Mouse (Mus musculus) ES-Bruce4 (cell line): ENCODE results near the gene Atp1b2. TPM values are rescaled to one million over a fixed set of nuclear protein-coding genes. Genes with fewer than 3 reads are reported as not detected.
"Not testable (repeated sequence)": the region's sequence is repeated elsewhere in the genome, so short reads cannot be mapped to it uniquely, and the experiment has no call there.

Experiments used
- H3K27ac ChIP-seq: 2 replicates; pipeline ENCODE4 v1.5.1; 2012; ENCODE audit warnings: low read length, inconsistent platforms; ENCODE audit not compliant: insufficient read depth
- H3K27me3 ChIP-seq: 2 replicates; pipeline ENCODE4 v1.6.1; 2012; ENCODE audit warnings: mild to moderate bottlenecking, low read length, inconsistent platforms; ENCODE audit not compliant: control insufficient read depth, poor library complexity, insufficient read depth, severe bottlenecking
- H3K36me3 ChIP-seq: 2 replicates; pipeline ENCODE4 v1.6.1; 2012; ENCODE audit warnings: inconsistent platforms, mild to moderate bottlenecking, low read length, moderate library complexity; ENCODE audit not compliant: control insufficient read depth, poor library complexity, insufficient read depth, severe bottlenecking
- H3K4me1 ChIP-seq: one replicate; pipeline ENCODE4 v1.8.1; 2011; ENCODE audit warnings: low read length; ENCODE audit not compliant: control insufficient read depth, insufficient read depth
- H3K4me3 ChIP-seq: 2 replicates; pipeline ENCODE4 v1.5.1; 2011; ENCODE audit warnings: low read depth, mild to moderate bottlenecking, low read length
- H3K9ac ChIP-seq: 2 replicates; pipeline ENCODE4 v1.6.1; 2012; ENCODE audit warnings: low read depth, mild to moderate bottlenecking, inconsistent platforms; ENCODE audit not compliant: poor library complexity, severe bottlenecking
- H3K9me3 ChIP-seq: replicated peaks from 2 replicates; pipeline ENCODE4 v1.6.1; 2012; ENCODE audit warnings: mild to moderate bottlenecking, low read length, inconsistent platforms; ENCODE audit not compliant: control insufficient read depth, poor library complexity, insufficient read depth, severe bottlenecking
- CTCF ChIP-seq: IDR thresholded peaks from one replicate; pipeline ENCODE4 v1.8.1; 2011; ENCODE audit warnings: low read depth, low read length
- EP300 ChIP-seq: IDR thresholded peaks from 2 replicates; pipeline ENCODE4 v1.6.1; 2011; ENCODE audit warnings: low read depth, low read length; ENCODE audit not compliant: insufficient read depth
- POLR2A ChIP-seq: IDR thresholded peaks from one replicate; pipeline ENCODE4 v1.8.1; 2011; ENCODE audit warnings: low read length; ENCODE audit not compliant: insufficient read depth
- polyA plus RNA-seq: library from polyadenylated mRNA; stranded (reverse); fragments of >200 nt; gene quantifications from 2 replicates; pipeline ENCODE4 v1.2.4, GENCODE M21; 2011; ENCODE audit warnings: low read depth; ENCODE audit not compliant: missing spikeins, insufficient read depth, insufficient read length

Gene Atp1b2
- polyA plus RNA-seq, 1 experiment, result 20.4 TPM

- H3K9me3 ChIP-seq, result no peaks in the 10 kb centered on the region
- no peak for TF ChIP-seq EP300
- no peak for TF ChIP-seq CTCF
- TF ChIP-seq POLR2A, result no peak
- peak overlapping the region; percentile 39 for H3K27ac ChIP-seq
Observed at GRCm38 (mm10) chr11:69633128-69633866, 27.6 kb upstream of the Atp1b2 start.

GRCm38 (mm10) chr11:69632284-69633089 lies 26.7 kb upstream of the Atp1b2 start, which contains the start of gene Fxr2:
Gene Fxr2, plus strand, starts transcription at chr11:69632990.
- H3K4me1 ChIP-seq, result no peaks in the 10 kb centered on the region

More at GRCm38 (mm10) chr11:69633128-69633866, 27.6 kb upstream of the Atp1b2 start:
- H3K4me3 ChIP-seq, result peak overlapping the region; percentile 89
- H3K27me3 ChIP-seq, result no peaks in the 10 kb centered on the region
- H3K4me1 ChIP-seq, result no peaks in the 10 kb centered on the region
- H3K9ac ChIP-seq, result peak overlapping the region; percentile 96
- H3K36me3 ChIP-seq, result peaks cover 32% of the 10 kb centered on the region

GRCm38 (mm10) chr11:69629802-69630201 lies 24.1 kb upstream of the Atp1b2 start:
- H3K9ac ChIP-seq, result no peak overlapping the region
- H3K4me1 ChIP-seq, result no peaks in the 10 kb centered on the region
- H3K4me3 ChIP-seq, result no peak overlapping the region
- H3K27ac ChIP-seq, result no peak overlapping the region
- no peaks in the 10 kb centered on the region for H3K27me3 ChIP-seq
- TF ChIP-seq EP300 (no peak), CTCF (no peak), POLR2A (no peak)
- H3K9me3 ChIP-seq, result no peaks in the 10 kb centered on the region
- 0 out of 2 replicates have a peak, but pooled peaks cover 3% of the 10 kb centered on the region for H3K36me3 ChIP-seq

More at GRCm38 (mm10) chr11:69632284-69633089, 26.7 kb upstream of the Atp1b2 start, which contains the start of gene Fxr2:
- TF ChIP-seq POLR2A (peak; percentile 23), CTCF (peak; percentile 72), EP300 (0 out of 2 replicates have a peak, but pooled peaks have one; percentile 27)
- Histone ChIP-seq H3K9me3 (no peaks in the 10 kb centered on the region), H3K27ac (peak within 1 kb of the TSS; percentile 88), H3K27me3 (no peaks in the 10 kb centered on the region), H3K9ac (peak within 1 kb of the TSS; percentile 96), H3K4me3 (peak within 1 kb of the TSS; percentile 89), H3K36me3 (peaks cover 26% of the 10 kb centered on the region)

- no peaks in the 10 kb centered on the region for H3K4me1 ChIP-seq
- H3K36me3 ChIP-seq, result no peaks in the 10 kb centered on the region
- no peak overlapping the region for H3K4me3 ChIP-seq
- H3K27me3 ChIP-seq, result no peaks in the 10 kb centered on the region
- H3K27ac ChIP-seq, result no peak overlapping the region
- TF ChIP-seq EP300 (no peak), POLR2A (no peak), CTCF (peak; percentile 99)
- H3K9me3 ChIP-seq, result no peaks in the 10 kb centered on the region
- H3K9ac ChIP-seq, result no peak overlapping the region
Observed at GRCm38 (mm10) chr11:69628286-69628685, 22.5 kb upstream of the Atp1b2 start.

GRCm38 (mm10) chr11:69624339-69624738 lies 18.6 kb upstream of the Atp1b2 start:
- not testable (repeated sequence) for H3K4me3 ChIP-seq, H3K9me3 ChIP-seq, H3K36me3 ChIP-seq, H3K27ac ChIP-seq, H3K9ac ChIP-seq, H3K4me1 ChIP-seq, H3K27me3 ChIP-seq

- H3K9ac ChIP-seq, result peak overlapping the region; percentile 68
- no peaks in the 10 kb centered on the region for H3K36me3 ChIP-seq
- TF ChIP-seq POLR2A (no peak), EP300 (no peak), CTCF (no peak)
- H3K27ac ChIP-seq, result no peak overlapping the region
- no peaks in the 10 kb centered on the region for H3K9me3 ChIP-seq
- no peaks in the 10 kb centered on the region for H3K4me1 ChIP-seq
- H3K27me3 ChIP-seq, result no peaks in the 10 kb centered on the region
- peak overlapping the region; percentile 71 for H3K4me3 ChIP-seq
Observed at GRCm38 (mm10) chr11:69623006-69623405, 17.3 kb upstream of the Atp1b2 start.
